Mouse (Mus musculus) erythroblast, embryonic 14.5 days (primary cell): Measurements from ENCODE around the gene Ndufab1.
"Not testable (repeated sequence)": the region's sequence is repeated elsewhere in the genome, so short reads cannot be mapped to it uniquely, and the experiment has no call there.

Experiments
- GATA1 ChIP-seq: IDR thresholded peaks from 2 replicates; pipeline ENCODE4 v1.6.1; 2012; ENCODE audit warnings: low read length, inconsistent platforms, mixed read lengths
- TAL1 ChIP-seq: IDR thresholded peaks from 3 replicates; pipeline ENCODE4 v1.6.1; 2012; ENCODE audit warnings: low read length, inconsistent platforms, mixed read lengths

GRCm38 (mm10) chr7:122101014-122101746 is 506 bp downstream of the Ndufab1 start:
- not testable (repeated sequence) for TF ChIP-seq GATA1, TAL1
